Mouse (Mus musculus) stomach, embryonic 14.5 days (tissue): ENCODE measurements around the gene Fam53b. TPM values are rescaled to one million over a fixed set of nuclear protein-coding genes. Genes with fewer than 3 reads are reported as not detected.
A peak's percentile ranks its signal among the peaks of the same experiment; 100 is the strongest.

Experiments
- ATAC-seq: fragments of 200-750 bp; cut with Nextera tagmentation; 2 replicates; pipeline ENCODE4 v1.8.0; 2017; ENCODE audit warnings: low read depth, moderate TSS enrichment; ENCODE audit not compliant: insufficient number of reproducible peaks, insufficient read depth, low FRiP score
- H3K27ac ChIP-seq: fragments of 300-500 bp; sonication (generic); 2 replicates; pipeline ENCODE4 v1.5.1; 2014; ENCODE audit warnings: mild to moderate bottlenecking, low read length, moderate library complexity, mixed read lengths
- H3K27me3 ChIP-seq: fragments of 300-500 bp; sonication (generic); 2 replicates; pipeline ENCODE4 v1.6.1; 2014; ENCODE audit warnings: low read length, control low read depth, mixed read lengths; ENCODE audit not compliant: control insufficient read depth, insufficient read depth
- H3K36me3 ChIP-seq: fragments of 300-500 bp; sonication (generic); 2 replicates; pipeline ENCODE4 v1.6.1; 2014; ENCODE audit warnings: mild to moderate bottlenecking, control low read depth, low read length, moderate library complexity, mixed read lengths; ENCODE audit not compliant: control insufficient read depth, insufficient read depth
- H3K4me1 ChIP-seq: fragments of 300-500 bp; sonication (generic); 2 replicates; pipeline ENCODE4 v1.6.1; 2014; ENCODE audit warnings: low read length, control low read depth, mixed read lengths; ENCODE audit not compliant: control insufficient read depth, insufficient read depth
- H3K4me2 ChIP-seq: fragments of 300-500 bp; sonication (generic); replicated peaks from 2 replicates; pipeline ENCODE4 v1.6.1; 2014; ENCODE audit warnings: low read depth, low read length, control low read depth
- H3K4me3 ChIP-seq: fragments of 300-500 bp; sonication (generic); 2 replicates; pipeline ENCODE4 v1.5.1; 2014; ENCODE audit warnings: low read depth, low read length, control low read depth
- H3K9ac ChIP-seq: fragments of 300-500 bp; sonication (generic); replicated peaks from 2 replicates; pipeline ENCODE4 v1.6.1; 2014; ENCODE audit warnings: low read depth, mild to moderate bottlenecking, control low read depth, low read length, moderate library complexity, mixed read lengths
- H3K9me3 ChIP-seq: fragments of 300-500 bp; sonication (generic); 2 replicates; pipeline ENCODE4 v1.6.1; 2016; ENCODE audit warnings: low read depth, low read length, control low read depth; ENCODE audit not compliant: control insufficient read depth
- WGBS: fragments of 180-500 bp; shearing (Covaris S2); extraction: QIAGEN DNeasy Blood & Tissue Kit; methylation state at CpG from one replicate; pipeline ENCODE4 v1.1.7; 2014; 5-methylcytosine and 5-hydroxymethylcytosine counted together
- polyA plus RNA-seq: library from polyadenylated mRNA; unstranded; fragments of >200 nt; fragmentation: Nextera tagmentation; extraction: Ambion mirVana; gene quantifications from 2 replicates; pipeline ENCODE4 v1.2.1, GENCODE M21; 2014

Gene Fam53b
- polyA plus RNA-seq, 1 experiment from 2014 or later: 16.4 TPM

DNA sequence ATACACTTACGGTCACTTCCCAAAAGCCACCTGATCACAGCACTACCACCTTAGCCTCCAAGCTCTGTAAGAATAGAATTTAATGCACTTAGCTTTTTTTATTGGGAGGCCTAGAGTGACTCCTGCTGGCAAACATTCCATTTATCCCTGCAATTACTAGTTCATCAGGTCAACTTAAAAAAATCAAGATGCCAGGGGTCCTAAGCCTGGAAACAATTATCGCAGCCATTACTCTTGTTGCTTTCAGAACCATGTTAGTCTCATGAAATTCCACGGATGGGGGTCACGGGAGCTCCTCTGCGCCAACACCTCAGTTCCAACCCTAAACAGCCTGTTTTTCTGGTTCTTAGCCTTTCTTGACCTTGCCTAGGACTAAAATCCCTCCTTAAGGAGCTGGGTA, 1.4 kb upstream of the Fam53b start:
- no peak for ATAC-seq
- Histone ChIP-seq H3K27me3 (no peaks in the 10 kb centered on the region), H3K27ac (no peak overlapping the region), H3K4me2 (no peak overlapping the region), H3K9me3 (no peaks in the 10 kb centered on the region), H3K4me3 (no peak overlapping the region), H3K4me1 (peaks cover 22% of the 10 kb centered on the region), H3K36me3 (no peaks in the 10 kb centered on the region), H3K9ac (no peak overlapping the region)
- WGBS: 64% methylated on average over 5 of the region's 5 CpGs

DNA sequence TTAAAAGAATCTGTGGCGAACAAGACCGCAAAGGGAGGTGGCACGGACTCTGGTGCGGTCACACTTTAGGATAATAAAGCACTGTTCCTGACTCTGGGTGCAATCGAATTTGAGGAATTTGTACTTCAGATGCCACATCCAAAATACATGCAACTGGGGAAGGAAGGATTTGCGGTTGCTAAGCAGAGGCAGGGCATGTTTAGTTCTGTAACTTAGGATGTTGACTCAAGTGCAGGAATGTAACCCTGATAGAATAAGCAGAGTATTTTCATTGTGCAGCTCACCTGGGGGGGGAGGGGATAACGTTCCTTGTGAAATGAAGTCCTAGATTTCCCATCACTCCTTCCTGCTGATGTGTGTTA, 384 bp upstream of the Fam53b start:
- Histone ChIP-seq H3K4me2 (peak overlapping the region; percentile 90), H3K4me3 (peak overlapping the region; percentile 73), H3K9ac (peak overlapping the region; percentile 74; the same call in 1 of the 2 replicates), H3K4me1 (peaks cover 32% of the 10 kb centered on the region), H3K27me3 (no peaks in the 10 kb centered on the region), H3K36me3 (no peaks in the 10 kb centered on the region), H3K9me3 (no peaks in the 10 kb centered on the region), H3K27ac (peak overlapping the region; percentile 89)
- WGBS: 1% methylated on average over 7 of the region's 7 CpGs
- no peak for ATAC-seq

- H3K4me1 ChIP-seq: peaks cover 44% of the 10 kb centered on the region
Observed at GRCm38 (mm10) chr7:132812619-132813415, 869 bp downstream of the Fam53b start.

DNA sequence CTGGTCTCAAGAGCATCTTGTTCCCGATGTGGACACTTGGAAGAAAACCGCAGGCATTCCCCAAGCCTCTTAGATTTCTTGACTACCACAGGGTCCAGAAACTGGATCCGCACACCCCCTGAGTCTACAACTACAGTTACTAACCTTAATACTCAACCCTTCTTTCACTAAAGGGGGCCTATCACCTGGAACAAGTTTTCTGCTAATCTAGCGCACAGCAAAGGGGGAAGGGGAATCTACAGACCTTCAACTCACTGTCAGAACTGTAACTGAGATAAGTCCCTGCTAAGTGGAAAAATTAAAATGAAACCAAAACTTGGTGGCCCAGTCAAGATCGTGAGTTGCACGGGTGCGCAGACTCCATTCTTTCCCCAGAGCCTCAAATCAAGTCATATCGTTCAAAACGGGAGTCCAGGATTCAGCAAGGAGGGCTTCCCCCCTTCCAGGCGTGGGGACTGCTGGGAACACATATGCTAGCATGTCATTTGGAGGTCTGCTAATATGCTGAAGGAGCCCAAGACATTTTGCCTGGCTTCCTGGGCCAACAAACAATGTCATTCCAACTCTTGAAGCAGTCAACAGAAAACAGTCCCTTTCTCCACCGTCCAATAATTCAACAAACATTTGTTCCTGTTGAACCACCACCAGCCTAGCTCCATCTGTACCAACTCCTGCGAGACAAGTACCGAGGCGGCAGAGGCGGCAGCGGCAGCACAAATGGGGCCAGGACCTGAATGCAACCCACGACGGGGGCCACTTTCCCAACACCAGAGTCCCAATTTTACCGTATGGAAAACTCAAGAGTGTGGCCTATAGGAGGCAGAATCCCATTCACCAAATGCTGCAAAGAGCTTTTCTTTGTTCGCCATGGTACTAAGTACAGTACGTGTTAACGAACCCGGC, 1.7 kb downstream of the Fam53b start:
- Histone ChIP-seq H3K27ac (peak overlapping the region; percentile 89; the same call in 1 of the 2 replicates), H3K36me3 (no peaks in the 10 kb centered on the region), H3K4me1 (peaks cover 53% of the 10 kb centered on the region), H3K9ac (peak overlapping the region; percentile 74), H3K4me3 (peak overlapping the region; percentile 73), H3K9me3 (no peaks in the 10 kb centered on the region), H3K4me2 (peak overlapping the region; percentile 90), H3K27me3 (no peaks in the 10 kb centered on the region)
- 22% methylated on average over 23 of the region's 23 CpGs for WGBS
- no peak for ATAC-seq

More at GRCm38 (mm10) chr7:132812619-132813415, 869 bp downstream of the Fam53b start:
- Histone ChIP-seq H3K27me3 (no peaks in the 10 kb centered on the region), H3K4me3 (peak overlapping the region; percentile 73), H3K36me3 (no peaks in the 10 kb centered on the region), H3K27ac (peak overlapping the region; percentile 89), H3K4me2 (peak overlapping the region; percentile 90), H3K9ac (peak overlapping the region; percentile 74), H3K9me3 (no peaks in the 10 kb centered on the region)
- peak; percentile 4; the same call in 1 of the 2 replicates for ATAC-seq
- WGBS: under 1% methylated on average over 56 of the region's 59 CpGs

GRCm38 (mm10) chr7:132810879-132811278, 2.8 kb downstream of the Fam53b start:
- H3K4me2 ChIP-seq: no peak overlapping the region; the same call in 1 of the 2 replicates
- peak; percentile 34; the same call in 1 of the 2 replicates for ATAC-seq
- no peak overlapping the region for H3K9ac ChIP-seq
- 49% methylated on average over 1 of the region's 1 CpGs for WGBS
- H3K4me1 ChIP-seq: peaks cover 64% of the 10 kb centered on the region
- H3K9me3 ChIP-seq: no peaks in the 10 kb centered on the region
- no peak overlapping the region for H3K4me3 ChIP-seq
- no peaks in the 10 kb centered on the region for H3K36me3 ChIP-seq
- H3K27me3 ChIP-seq: no peaks in the 10 kb centered on the region
- H3K27ac ChIP-seq: no peak overlapping the region; the same call in 1 of the 2 replicates

DNA sequence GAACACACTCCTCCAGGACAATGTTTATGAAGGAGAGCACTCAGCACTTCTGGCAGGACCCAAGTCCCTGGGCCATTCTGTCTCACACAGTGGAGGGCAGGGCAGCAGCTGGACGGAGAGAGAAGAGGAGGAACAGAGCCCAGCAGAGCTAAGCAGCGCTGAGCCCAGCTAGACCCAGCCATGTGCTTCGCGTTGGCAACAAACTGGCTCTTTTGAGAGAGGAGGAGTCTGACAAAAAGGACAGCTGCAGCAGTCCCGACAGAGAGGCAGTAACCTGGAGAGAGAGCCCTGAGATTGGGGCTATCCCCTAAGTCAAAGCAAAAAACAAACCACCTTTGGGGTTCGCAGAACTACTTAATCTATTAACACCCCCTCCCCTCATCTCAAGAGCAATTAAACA, 3.3 kb downstream of the Fam53b start:
- Histone ChIP-seq H3K27me3 (no peaks in the 10 kb centered on the region), H3K9me3 (no peaks in the 10 kb centered on the region), H3K4me1 (peaks cover 67% of the 10 kb centered on the region), H3K36me3 (no peaks in the 10 kb centered on the region), H3K9ac (no peak overlapping the region), H3K4me3 (no peak overlapping the region), H3K27ac (no peak overlapping the region; the same call in 1 of the 2 replicates), H3K4me2 (no peak overlapping the region; the same call in 1 of the 2 replicates)
- 21% methylated on average over 6 of the region's 6 CpGs for WGBS
- no peak for ATAC-seq

DNA sequence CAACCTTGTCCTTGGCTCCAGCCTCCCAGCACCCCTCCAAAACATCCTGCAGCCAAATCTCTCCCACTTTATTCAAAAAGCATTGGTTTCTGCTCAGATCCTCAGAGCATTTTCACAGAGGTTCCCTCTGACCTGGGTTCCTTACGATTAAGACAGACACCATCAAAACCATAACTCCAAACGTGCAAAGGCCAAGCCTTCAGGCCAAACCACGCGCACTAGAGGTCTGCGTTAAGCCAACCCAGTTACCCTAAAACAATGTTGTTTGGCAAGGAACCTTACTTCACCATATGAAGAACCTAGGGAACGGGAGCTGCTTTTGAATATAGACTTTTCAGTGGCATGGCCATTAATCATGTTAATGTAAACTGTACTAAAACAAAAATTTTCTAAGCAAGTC, 4.0 kb downstream of the Fam53b start:
- peaks cover 67% of the 10 kb centered on the region for H3K4me1 ChIP-seq
- ATAC-seq: no peak
- WGBS: 21% methylated on average over 6 of the region's 6 CpGs
- H3K9ac ChIP-seq: no peak overlapping the region
- no peak overlapping the region for H3K4me3 ChIP-seq
- H3K36me3 ChIP-seq: no peaks in the 10 kb centered on the region
- peak overlapping the region; percentile 22; the same call in 1 of the 2 replicates for H3K4me2 ChIP-seq
- H3K27ac ChIP-seq: peak overlapping the region; percentile 87; the same call in 1 of the 2 replicates
- no peaks in the 10 kb centered on the region for H3K27me3 ChIP-seq
- H3K9me3 ChIP-seq: no peaks in the 10 kb centered on the region
